Mouse (Mus musculus) embryonic fibroblast, embryonic 13.5 days (primary cell): ENCODE measurements at regions not wholly inside any gene's neighbourhood (a gene's known extent, or its start where the extent isn't known, plus 50 kb on each side); places are given as distances from the start of the nearest gene placed in this dataset.

Experiments
- CTCF ChIP-seq: IDR thresholded peaks from 2 replicates; pipeline ENCODE4 v1.5.1; 2011; ENCODE audit warnings: mild to moderate bottlenecking, control low read depth, low read length, moderate library complexity, borderline replicate concordance; ENCODE audit not compliant: insufficient read depth
- POLR2A ChIP-seq: IDR thresholded peaks from 2 replicates; pipeline ENCODE4 v1.6.1; 2011; ENCODE audit warnings: low read depth, mild to moderate bottlenecking, control low read depth, low read length, moderate library complexity

GRCm38 (mm10) chr9:120675371-120676150 lies 104.3 kb downstream of the Rpl14 start:
- TF ChIP-seq CTCF (no peak), POLR2A (no peak)
